Mouse (Mus musculus) kidney, adult 2 months (tissue): ENCODE results near the gene Poc5. TPM values are rescaled to one million over a fixed set of nuclear protein-coding genes. Genes with fewer than 3 reads are reported as not detected.

Experiments used
- DNase-seq: peaks from one replicate; pipeline ENCODE4 v3.0.0; 2021
- H3K27ac ChIP-seq: fragments of 200-500 bp; 2 replicates; pipeline ENCODE4 v1.5.1; 2012; ENCODE audit warnings: low read depth, low read length, control low read depth, inconsistent platforms; ENCODE audit not compliant: insufficient read depth
- H3K27me3 ChIP-seq: fragments of 200-500 bp; replicated peaks from 2 replicates; pipeline ENCODE4 v1.6.1; 2012; ENCODE audit warnings: mild to moderate bottlenecking, moderate library complexity, low read length, inconsistent platforms; ENCODE audit not compliant: control insufficient read depth, insufficient read depth
- H3K36me3 ChIP-seq: fragments of 200-500 bp; 2 replicates; pipeline ENCODE4 v1.6.1; 2012; ENCODE audit warnings: mild to moderate bottlenecking, moderate library complexity, low read length, inconsistent platforms; ENCODE audit not compliant: control insufficient read depth, insufficient read depth
- H3K4me1 ChIP-seq: fragments of 200-500 bp; 2 replicates; pipeline ENCODE4 v1.6.1; 2011; ENCODE audit warnings: low read length; ENCODE audit not compliant: control insufficient read depth, insufficient read depth
- H3K4me3 ChIP-seq: fragments of 200-500 bp; 2 replicates; pipeline ENCODE4 v1.5.1; 2011; ENCODE audit warnings: mild to moderate bottlenecking, low read depth, low read length, control low read depth; ENCODE audit not compliant: insufficient read depth
- CTCF ChIP-seq: fragments of 200-500 bp; conservative IDR thresholded peaks from 2 replicates; pipeline ENCODE4 v1.5.1; 2011; ENCODE audit warnings: low read depth, mild to moderate bottlenecking, control low read depth, low read length, moderate library complexity, mixed read lengths; ENCODE audit not compliant: insufficient read depth, insufficient read length
- POLR2A ChIP-seq: fragments of 200-500 bp; IDR thresholded peaks from one replicate; pipeline ENCODE4 v1.6.1; 2011; ENCODE audit warnings: low read depth, low read length, control low read depth
- WGBS: fragments of 180-500 bp; shearing (Covaris S2); methylation state at CpG from one replicate; pipeline ENCODE4 v1.1.7; 2018; 5-methylcytosine and 5-hydroxymethylcytosine counted together
- polyA plus RNA-seq: library from polyadenylated mRNA; depleted of rRNA; stranded (reverse); fragments of >200 nt; gene quantifications from 2 replicates; pipeline ENCODE4 v1.2.3, GENCODE M21; 2012; rRNA removed

Gene Poc5
- 5.2 and 7.1 TPM in 2 replicates for polyA plus RNA-seq

- peak; percentile 100 for DNase-seq
- peaks cover 4% of the 10 kb centered on the region; the same call in 1 of the 2 replicates for H3K4me1 ChIP-seq
- H3K27me3 ChIP-seq, result no peaks in the 10 kb centered on the region
- no peak for TF ChIP-seq CTCF
- no peak for TF ChIP-seq POLR2A
- H3K4me3 ChIP-seq, result peak within 1 kb of the TSS; percentile 92
- H3K27ac ChIP-seq, result no peak within 1 kb of the TSS
- WGBS, result under 1% methylated on average over 44 of the region's 44 CpGs
- peaks cover 4% of the 10 kb centered on the region for H3K36me3 ChIP-seq
Measured at GRCm38 (mm10) chr13:96388042-96388888, at the start of gene Poc5. Poc5 (plus strand) TSS chr13:96388294.

GRCm38 (mm10) chr13:96341461-96341860 is 46.6 kb upstream of the Poc5 start:
- Histone ChIP-seq H3K27me3 (no peaks in the 10 kb centered on the region), H3K27ac (no peak overlapping the region), H3K36me3 (no peaks in the 10 kb centered on the region), H3K4me3 (no peak overlapping the region), H3K4me1 (no peaks in the 10 kb centered on the region)
- TF ChIP-seq CTCF (no peak), POLR2A (no peak)
- no peak for DNase-seq
- 69% methylated on average over 3 of the region's 3 CpGs for WGBS

- no peak for DNase-seq
- Histone ChIP-seq H3K36me3 (no peaks in the 10 kb centered on the region), H3K4me3 (no peak overlapping the region), H3K4me1 (no peaks in the 10 kb centered on the region), H3K27ac (no peak overlapping the region), H3K27me3 (no peaks in the 10 kb centered on the region)
- TF ChIP-seq POLR2A (no peak), CTCF (no peak)
- WGBS, result 85% methylated on average over 6 of the region's 6 CpGs
Measured at GRCm38 (mm10) chr13:96344778-96345177, 43.3 kb upstream of the Poc5 start.

GRCm38 (mm10) chr13:96346581-96346980 is 41.5 kb upstream of the Poc5 start:
- Histone ChIP-seq H3K4me1 (no peaks in the 10 kb centered on the region), H3K27me3 (no peaks in the 10 kb centered on the region), H3K27ac (no peak overlapping the region), H3K36me3 (no peaks in the 10 kb centered on the region), H3K4me3 (no peak overlapping the region)
- DNase-seq, result no peak
- 59% methylated on average over 3 of the region's 3 CpGs for WGBS
- no peak for TF ChIP-seq POLR2A
- TF ChIP-seq CTCF, result no peak

GRCm38 (mm10) chr13:96350207-96350606 is 37.9 kb upstream of the Poc5 start:
- no peaks in the 10 kb centered on the region for H3K36me3 ChIP-seq
- 91% methylated on average over 6 of the region's 6 CpGs for WGBS
- no peaks in the 10 kb centered on the region for H3K27me3 ChIP-seq
- H3K4me3 ChIP-seq, result no peak overlapping the region
- no peak overlapping the region for H3K27ac ChIP-seq
- no peaks in the 10 kb centered on the region for H3K4me1 ChIP-seq
- no peak for DNase-seq
- no peak for TF ChIP-seq CTCF
- no peak for TF ChIP-seq POLR2A

GRCm38 (mm10) chr13:96351264-96351663 is 36.8 kb upstream of the Poc5 start:
- Histone ChIP-seq H3K36me3 (no peaks in the 10 kb centered on the region), H3K4me3 (no peak overlapping the region), H3K27ac (no peak overlapping the region), H3K4me1 (no peaks in the 10 kb centered on the region), H3K27me3 (no peaks in the 10 kb centered on the region)
- no peak for TF ChIP-seq CTCF
- no peak for TF ChIP-seq POLR2A
- 34% methylated on average over 12 of the region's 12 CpGs for WGBS
- DNase-seq, result no peak

GRCm38 (mm10) chr13:96375519-96375918 is 12.6 kb upstream of the Poc5 start:
- Histone ChIP-seq H3K27me3 (no peaks in the 10 kb centered on the region; the same call in 1 of the 2 replicates), H3K4me1 (no peaks in the 10 kb centered on the region), H3K4me3 (no peak overlapping the region), H3K27ac (no peak overlapping the region), H3K36me3 (no peaks in the 10 kb centered on the region)
- TF ChIP-seq POLR2A, result no peak
- TF ChIP-seq CTCF, result 0 out of 2 replicates have a peak, but pooled peaks have one; percentile 21
- 3% methylated on average over 2 of the region's 2 CpGs for WGBS
- DNase-seq, result no peak
